Mouse (Mus musculus) erythroblast, embryonic 14.5 days (primary cell): ENCODE data around the gene Pdgfa. TPM values are rescaled to one million over a fixed set of nuclear protein-coding genes. Genes with fewer than 3 reads are reported as not detected.

Experiments used
- H3K27me3 ChIP-seq: 2 replicates; pipeline ENCODE4 v1.6.1; 2012; ENCODE audit warnings: inconsistent platforms; ENCODE audit not compliant: control insufficient read depth
- H3K36me3 ChIP-seq: 2 replicates; pipeline ENCODE4 v1.6.1; 2012; ENCODE audit warnings: mild to moderate bottlenecking, inconsistent platforms; ENCODE audit not compliant: control insufficient read depth
- H3K4me1 ChIP-seq: 2 replicates; pipeline ENCODE4 v1.6.1; 2012; ENCODE audit warnings: inconsistent platforms; ENCODE audit not compliant: control insufficient read depth
- H3K4me3 ChIP-seq: replicated peaks from 2 replicates; pipeline ENCODE3; 2012; ENCODE audit warnings: moderate library complexity, mild to moderate bottlenecking, inconsistent platforms
- H3K9me3 ChIP-seq: 2 replicates; pipeline ENCODE4 v1.6.1; 2012; ENCODE audit warnings: low read length, inconsistent platforms, mixed read lengths; ENCODE audit not compliant: control insufficient read depth
- GATA1 ChIP-seq: IDR thresholded peaks from 2 replicates; pipeline ENCODE4 v1.6.1; 2012; ENCODE audit warnings: low read length, inconsistent platforms, mixed read lengths
- TAL1 ChIP-seq: IDR thresholded peaks from 3 replicates; pipeline ENCODE4 v1.6.1; 2012; ENCODE audit warnings: low read length, inconsistent platforms, mixed read lengths
- polyA plus RNA-seq: library from polyadenylated mRNA; stranded (reverse); fragments of >175 nt; gene quantifications from 2 replicates; pipeline ENCODE4 v1.2.3, GENCODE M21; 2012

Pdgfa gene
- polyA plus RNA-seq, 1 experiment: 0.02 TPM

DNA sequence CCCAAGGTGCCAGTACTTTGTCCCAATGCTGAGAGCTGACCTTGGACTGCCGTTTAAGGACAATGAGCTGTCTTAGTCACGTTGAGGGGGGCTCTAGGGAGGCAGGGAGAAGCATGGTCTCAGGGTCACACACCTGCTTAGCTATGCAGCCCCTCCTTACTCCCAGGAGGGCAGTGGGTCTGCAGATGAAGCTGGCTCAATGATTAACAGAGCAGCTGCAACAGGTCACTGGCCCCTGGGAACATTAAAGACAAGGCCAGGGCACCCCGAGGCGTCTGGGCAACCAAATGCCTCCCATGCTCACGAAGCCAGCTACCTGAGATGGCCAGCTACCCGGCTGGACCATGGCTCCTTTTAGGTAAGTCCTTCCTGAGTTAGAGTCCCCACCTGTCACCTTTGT is 23.4 kb upstream of the Pdgfa start:
- Histone ChIP-seq H3K36me3 (no peaks in the 10 kb centered on the region), H3K27me3 (no peaks in the 10 kb centered on the region), H3K4me1 (no peaks in the 10 kb centered on the region), H3K9me3 (no peaks in the 10 kb centered on the region), H3K4me3 (no peak overlapping the region)
- no peak for TF ChIP-seq GATA1
- TF ChIP-seq TAL1: no peak

DNA sequence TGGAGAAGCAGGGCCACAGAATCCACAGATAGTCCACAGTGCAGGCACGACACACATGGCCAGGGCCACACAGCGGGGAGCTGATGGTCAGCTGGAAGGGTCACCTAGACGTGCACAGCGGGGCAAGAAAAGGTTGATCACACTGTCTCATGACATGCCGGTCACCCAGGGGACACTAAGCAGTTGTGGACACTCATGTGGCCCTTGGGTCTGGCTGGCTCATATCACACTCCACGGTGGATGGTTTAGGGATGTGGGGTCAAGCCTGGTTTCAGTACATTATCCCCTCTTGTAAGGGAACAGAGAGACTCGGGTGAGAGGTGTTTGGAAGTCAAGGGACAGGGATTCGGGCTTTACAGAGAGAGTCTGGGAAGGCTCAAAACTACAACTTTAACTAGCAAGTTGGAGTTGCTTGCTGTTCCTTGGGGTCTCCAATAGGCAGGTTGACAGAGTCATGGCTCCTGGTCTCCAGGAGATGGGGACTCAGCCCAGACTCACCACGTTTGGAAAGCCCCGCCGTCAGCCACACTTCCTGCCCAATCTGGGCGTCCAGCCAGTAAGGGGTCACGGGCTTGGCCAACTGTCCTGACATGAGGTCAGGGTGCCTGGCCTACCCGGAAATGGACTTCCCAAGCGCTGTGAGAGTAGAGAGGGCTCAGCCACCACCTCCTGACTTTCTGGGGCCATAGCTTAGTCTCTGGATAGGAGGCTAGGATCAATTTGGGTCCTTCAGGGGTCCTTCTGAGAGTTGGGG is 20.4 kb upstream of the Pdgfa start:
- H3K36me3 ChIP-seq: no peaks in the 10 kb centered on the region
- H3K9me3 ChIP-seq: no peaks in the 10 kb centered on the region
- no peaks in the 10 kb centered on the region for H3K4me1 ChIP-seq
- no peaks in the 10 kb centered on the region for H3K27me3 ChIP-seq
- TF ChIP-seq GATA1: no peak
- no peak for TF ChIP-seq TAL1
- H3K4me3 ChIP-seq: no peak overlapping the region

- no peaks in the 10 kb centered on the region for H3K27me3 ChIP-seq
- H3K9me3 ChIP-seq: no peaks in the 10 kb centered on the region
- no peak overlapping the region for H3K4me3 ChIP-seq
- H3K36me3 ChIP-seq: no peaks in the 10 kb centered on the region
- no peaks in the 10 kb centered on the region for H3K4me1 ChIP-seq
- TF ChIP-seq TAL1 (no peak), GATA1 (no peak)
Observed at GRCm38 (mm10) chr5:139015097-139015496, 17.9 kb upstream of the Pdgfa start.

DNA sequence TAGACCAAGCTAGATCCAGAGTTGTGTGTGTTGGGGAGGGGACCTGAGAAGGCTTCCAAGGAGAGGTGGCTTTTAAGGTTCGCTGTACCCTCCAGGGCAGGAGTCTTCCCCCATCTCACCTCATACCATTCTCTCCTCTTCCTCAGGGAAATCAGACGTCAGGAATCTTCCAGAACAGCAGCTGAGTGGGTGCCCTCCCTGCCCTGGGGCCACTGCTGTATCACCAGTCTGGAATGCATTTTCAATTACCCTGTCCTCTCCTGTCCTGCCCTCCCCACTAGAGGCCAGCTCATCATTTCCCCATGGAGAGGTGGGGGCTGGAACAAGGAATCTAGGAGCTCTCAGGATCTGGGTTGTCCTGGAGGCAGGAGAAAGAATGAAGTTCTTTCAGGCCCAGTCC is 13.5 kb upstream of the Pdgfa start:
- TF ChIP-seq GATA1: no peak
- no peak for TF ChIP-seq TAL1
- H3K4me3 ChIP-seq: no peak overlapping the region
- no peaks in the 10 kb centered on the region for H3K27me3 ChIP-seq

GRCm38 (mm10) chr5:139007141-139007775 is 10.1 kb upstream of the Pdgfa start:
- H3K27me3 ChIP-seq: no peaks in the 10 kb centered on the region
- no peak overlapping the region for H3K4me3 ChIP-seq
- H3K36me3 ChIP-seq: no peaks in the 10 kb centered on the region
- TF ChIP-seq GATA1 (no peak), TAL1 (no peak)
- no peaks in the 10 kb centered on the region for H3K4me1 ChIP-seq
- H3K9me3 ChIP-seq: no peaks in the 10 kb centered on the region

More for the DNA sequence above, 13.5 kb upstream of the Pdgfa start:
- H3K4me1 ChIP-seq: no peaks in the 10 kb centered on the region
- no peaks in the 10 kb centered on the region for H3K36me3 ChIP-seq
- no peaks in the 10 kb centered on the region for H3K9me3 ChIP-seq

DNA sequence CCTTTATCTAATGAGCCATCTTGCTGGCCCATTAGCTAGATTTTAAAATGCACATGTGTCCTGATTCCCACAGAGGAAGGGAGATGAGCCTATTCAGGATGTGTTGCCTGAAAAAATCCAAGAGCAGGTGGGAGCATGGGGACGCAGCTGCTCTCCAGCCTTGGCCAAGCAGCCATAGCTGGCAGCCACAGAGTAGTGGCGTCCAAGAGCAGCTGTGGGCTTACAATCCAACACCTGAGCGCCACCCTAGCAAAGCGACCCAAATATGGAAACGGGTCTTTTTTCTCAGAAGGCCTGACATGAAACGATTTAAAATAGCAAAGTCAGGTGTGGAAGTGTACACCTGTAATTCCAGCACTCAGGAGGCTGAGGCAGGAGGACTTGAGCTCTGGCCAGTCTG is 7.4 kb upstream of the Pdgfa start:
- no peak overlapping the region for H3K4me3 ChIP-seq
- TF ChIP-seq GATA1 (no peak), TAL1 (no peak)
- H3K36me3 ChIP-seq: no peaks in the 10 kb centered on the region
- no peaks in the 10 kb centered on the region for H3K9me3 ChIP-seq
- H3K27me3 ChIP-seq: peaks cover 10% of the 10 kb centered on the region
- no peaks in the 10 kb centered on the region for H3K4me1 ChIP-seq

DNA sequence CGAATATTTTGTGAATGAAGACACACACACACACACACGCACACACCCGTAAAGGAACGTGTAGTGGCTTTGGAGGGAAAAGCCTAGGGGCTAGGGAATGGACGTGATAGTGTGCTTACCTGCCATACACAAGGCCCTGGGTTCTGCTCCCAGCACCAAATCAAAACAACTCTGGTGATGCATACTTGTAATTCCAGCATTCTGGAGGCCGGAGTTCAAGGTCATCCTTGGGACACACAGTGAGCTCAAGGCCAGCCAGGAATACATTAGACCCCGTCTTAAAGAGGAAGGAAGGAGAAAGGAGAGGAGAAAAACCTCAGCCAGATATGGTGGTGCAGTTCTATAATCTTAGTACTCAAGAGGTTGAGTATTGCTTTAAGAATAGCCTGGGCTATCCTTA is 2.5 kb upstream of the Pdgfa start:
- H3K4me1 ChIP-seq: no peaks in the 10 kb centered on the region
- H3K4me3 ChIP-seq: no peak overlapping the region
- H3K36me3 ChIP-seq: no peaks in the 10 kb centered on the region
- H3K27me3 ChIP-seq: peaks cover 58% of the 10 kb centered on the region
- H3K9me3 ChIP-seq: no peaks in the 10 kb centered on the region; the same call in 1 of the 2 replicates
- no peak for TF ChIP-seq TAL1
- no peak for TF ChIP-seq GATA1

GRCm38 (mm10) chr5:138997936-138998580 is 888 bp upstream of the Pdgfa start:
- TF ChIP-seq TAL1 (no peak), GATA1 (no peak)
- Histone ChIP-seq H3K36me3 (no peaks in the 10 kb centered on the region), H3K9me3 (no peaks in the 10 kb centered on the region; the same call in 1 of the 2 replicates), H3K4me3 (no peak overlapping the region), H3K27me3 (peaks cover 75% of the 10 kb centered on the region), H3K4me1 (no peaks in the 10 kb centered on the region)
